Mouse (Mus musculus): ENCODE data around the gene Capn13. TPM values are rescaled to one million over a fixed set of nuclear protein-coding genes. Genes with fewer than 3 reads are reported as not detected.
"Not testable (repeated sequence)": the region's sequence is repeated elsewhere in the genome, so short reads cannot be mapped to it uniquely, and the experiment has no call there.

The Capn13 gene
- polyA plus RNA-seq, 1 experiment from 2014 or later = 1.0 TPM

- Histone ChIP-seq H3K4me3 (replicated peaks) (no peak overlapping the region), H3K9ac (no peak overlapping the region), H3K27me3 (replicated peaks) (no peaks in the 10 kb centered on the region), H3K4me1 (replicated peaks) (no peaks in the 10 kb centered on the region), H3K36me3 (no peaks in the 10 kb centered on the region), H3K27ac (no peak overlapping the region), H3K4me2 (replicated peaks) (no peak overlapping the region), H3K9me3 (no peaks in the 10 kb centered on the region)
- ATAC-seq = no peak
- WGBS = 77% methylated on average over 15 of the region's 15 CpGs
These were observed 129.5 kb downstream of the Capn13 start for GRCm38 (mm10) chr17:73270871-73271796.

- WGBS = 73% methylated on average over 8 of the region's 8 CpGs
- Histone ChIP-seq H3K27me3 (replicated peaks) (no peaks in the 10 kb centered on the region), H3K4me1 (replicated peaks) (peaks cover 8% of the 10 kb centered on the region; the same call in 1 of the 2 replicates), H3K9me3 (no peaks in the 10 kb centered on the region), H3K4me2 (replicated peaks) (no peak overlapping the region), H3K4me3 (replicated peaks) (no peak overlapping the region), H3K9ac (no peak overlapping the region), H3K27ac (no peak overlapping the region), H3K36me3 (no peaks in the 10 kb centered on the region)
- ATAC-seq = 0 out of 2 replicates have a peak, but pooled peaks have one; percentile 24
These were observed 137.6 kb downstream of the Capn13 start for GRCm38 (mm10) chr17:73263077-73263501.

DNA sequence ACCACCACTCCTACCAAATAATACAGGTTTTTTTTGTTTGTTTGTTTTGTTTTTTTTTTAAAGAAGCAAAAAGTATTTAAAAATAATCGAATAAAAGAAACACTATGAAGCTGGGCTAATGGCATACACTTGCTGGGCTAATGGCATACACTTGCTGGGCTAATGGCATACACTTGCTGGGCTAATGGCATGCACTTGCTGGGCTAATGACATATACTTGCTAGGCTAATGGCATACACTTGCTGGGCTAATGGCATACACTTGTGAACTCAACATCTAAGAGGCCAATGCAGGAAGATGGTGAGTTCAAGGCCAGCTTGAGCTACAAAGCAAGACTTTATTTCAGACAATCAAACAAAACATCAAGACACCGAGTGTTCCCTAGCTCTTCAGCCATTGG lies 138.1 kb downstream of the Capn13 start:
- H3K27ac ChIP-seq = no peak overlapping the region
- no peak overlapping the region for H3K4me2 ChIP-seq (replicated peaks)
- no peak overlapping the region for H3K9ac ChIP-seq
- H3K9me3 ChIP-seq = no peaks in the 10 kb centered on the region
- 90% methylated on average over 2 of the region's 2 CpGs for WGBS
- no peak for ATAC-seq
- H3K36me3 ChIP-seq = no peaks in the 10 kb centered on the region
- H3K4me3 ChIP-seq (replicated peaks) = no peak overlapping the region
- H3K27me3 ChIP-seq (replicated peaks) = no peaks in the 10 kb centered on the region
- H3K4me1 ChIP-seq (replicated peaks) = peaks cover 10% of the 10 kb centered on the region; the same call in 1 of the 2 replicates

DNA sequence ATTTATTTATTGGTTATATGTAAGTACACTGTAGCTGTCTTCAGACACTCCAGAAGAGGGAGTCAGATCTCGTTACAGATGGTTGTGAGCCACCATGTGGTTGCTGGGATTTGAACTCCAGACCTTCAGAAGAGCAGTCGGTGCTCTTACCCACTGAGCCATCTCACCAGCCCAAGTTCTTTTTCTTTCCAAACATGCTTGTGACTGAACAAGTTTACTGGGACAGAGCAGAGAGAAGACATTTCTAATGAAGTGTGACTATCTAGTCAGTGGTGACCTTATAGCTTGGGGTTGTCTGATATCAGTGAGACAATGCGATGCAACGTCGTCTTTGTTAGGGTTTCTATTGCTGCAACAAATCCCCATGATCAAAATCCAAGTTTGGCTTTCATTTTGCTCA lies 141.4 kb downstream of the Capn13 start:
- 88% methylated on average over 5 of the region's 5 CpGs for WGBS
- H3K9me3 ChIP-seq; H3K27ac ChIP-seq; H3K9ac ChIP-seq; H3K4me3 ChIP-seq (replicated peaks); ATAC-seq; H3K4me2 ChIP-seq (replicated peaks); H3K36me3 ChIP-seq; H3K27me3 ChIP-seq (replicated peaks): not testable (repeated sequence)
- H3K4me1 ChIP-seq (replicated peaks) = peaks cover 10% of the 10 kb centered on the region; the same call in 1 of the 2 replicates

DNA sequence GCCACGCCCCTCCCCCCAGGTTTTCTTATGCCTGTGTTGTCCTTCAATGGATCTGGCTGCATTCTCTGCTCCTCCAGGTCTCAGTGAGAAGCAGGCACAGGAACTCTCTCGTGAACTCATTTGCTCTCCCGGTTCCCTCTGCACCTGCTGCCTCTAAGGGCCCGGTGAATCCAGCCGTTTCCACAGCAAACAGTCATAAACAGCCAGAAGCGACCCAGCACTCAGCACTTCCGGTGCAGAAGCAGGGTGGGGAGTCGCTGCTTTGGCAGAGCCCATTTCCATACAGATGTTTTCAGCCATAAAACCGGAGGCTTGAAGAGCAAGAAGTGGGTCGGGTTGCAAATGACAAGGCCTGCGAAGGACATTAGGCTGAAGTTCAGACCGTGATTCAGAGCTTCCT lies 142.0 kb downstream of the Capn13 start:
- peaks cover 10% of the 10 kb centered on the region; the same call in 1 of the 2 replicates for H3K4me1 ChIP-seq (replicated peaks)
- no peak overlapping the region for H3K27ac ChIP-seq
- no peaks in the 10 kb centered on the region for H3K9me3 ChIP-seq
- H3K36me3 ChIP-seq = no peaks in the 10 kb centered on the region
- no peak overlapping the region for H3K9ac ChIP-seq
- H3K4me3 ChIP-seq (replicated peaks) = no peak overlapping the region
- H3K4me2 ChIP-seq (replicated peaks) = peak overlapping the region; percentile 37
- peak; percentile 89 for ATAC-seq
- WGBS = 20% methylated on average over 12 of the region's 12 CpGs
- H3K27me3 ChIP-seq (replicated peaks) = no peaks in the 10 kb centered on the region
